Mouse (Mus musculus): ENCODE measurements at regions not wholly inside any gene's neighbourhood (a gene's known extent, or its start where the extent isn't known, plus 50 kb on each side); places are given as distances from the start of the nearest gene placed in this dataset.
A peak's percentile ranks its signal among the peaks of the same experiment; 100 is the strongest.

DNA sequence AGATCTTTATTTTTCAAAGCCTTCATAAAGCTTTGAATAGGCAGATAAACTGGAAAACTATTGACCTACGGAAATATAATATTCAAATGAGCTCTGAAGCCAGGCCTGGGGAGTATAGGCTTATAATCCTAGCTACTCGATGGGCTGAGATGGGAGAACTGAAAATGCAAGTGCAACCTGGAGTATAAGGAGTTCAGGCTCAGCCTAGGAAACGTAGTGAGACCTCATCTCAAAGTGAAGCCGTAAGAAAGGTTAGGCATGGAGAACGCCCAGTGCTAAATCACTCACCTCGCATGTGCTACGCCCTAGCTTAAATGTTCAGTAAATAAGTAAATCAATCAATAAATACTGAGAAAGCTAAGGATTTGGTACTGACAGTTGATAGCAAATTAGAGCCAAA lies 432.5 kb upstream of the Ubash3b start:
- no peak for DNase-seq (ENCODE audit: low spot score in 2 of 2)

DNA sequence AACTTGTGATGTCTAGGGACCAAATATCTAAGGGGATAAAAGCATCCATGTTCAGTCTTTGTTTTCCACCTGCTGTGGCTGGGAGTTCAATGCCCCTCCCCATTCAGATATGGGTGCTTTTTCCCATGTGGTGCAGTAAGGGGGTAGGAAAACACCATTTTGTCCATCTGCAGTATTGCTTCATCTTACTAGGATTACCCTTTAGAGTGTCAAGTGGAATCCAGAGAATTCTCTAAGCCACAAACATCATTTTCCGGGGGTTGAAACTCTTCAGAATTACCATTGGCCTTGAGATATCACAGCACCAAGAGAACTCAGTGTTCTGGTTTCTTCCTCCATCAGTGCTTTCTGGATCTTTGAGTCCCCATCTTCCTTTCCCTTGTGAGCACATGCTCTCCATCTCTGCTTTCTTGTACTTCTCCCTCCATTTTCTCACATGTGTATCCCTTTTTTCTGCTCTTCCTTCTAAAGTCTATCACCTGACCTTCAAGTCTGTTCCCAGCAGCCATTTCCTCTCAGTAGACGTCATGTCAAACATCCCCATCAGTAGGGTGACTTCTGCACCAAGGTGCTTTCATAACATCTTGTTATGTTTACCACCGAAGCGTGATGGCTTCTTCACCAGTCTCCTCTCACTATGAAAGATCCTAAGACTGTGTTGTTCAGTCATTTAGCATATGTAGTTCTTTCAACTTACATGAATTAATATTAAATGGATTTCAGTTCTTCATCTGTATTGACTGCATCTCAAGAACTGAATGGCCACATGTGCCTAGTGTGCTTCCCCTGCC lies 431.6 kb upstream of the Ubash3b start:
- no peak for DNase-seq (ENCODE audit: low spot score in 2 of 2)

DNA sequence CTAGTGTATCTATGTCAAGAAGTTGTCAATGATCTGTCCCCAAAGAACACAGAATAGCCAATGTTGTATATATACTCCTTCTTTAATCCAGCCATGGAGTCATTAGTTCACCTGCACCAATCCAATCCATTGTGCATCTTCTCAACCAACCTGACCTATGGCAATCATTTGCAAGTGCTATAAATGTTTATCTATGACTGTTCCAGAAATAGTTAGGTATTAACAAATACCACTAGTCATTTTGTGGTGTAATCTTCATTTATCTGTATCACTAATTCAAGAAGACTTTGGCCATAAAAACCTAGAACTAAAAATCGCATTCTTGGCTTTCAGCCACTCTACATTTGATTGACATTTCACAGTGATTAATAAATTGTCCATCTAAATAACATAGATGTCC lies 430.6 kb upstream of the Ubash3b start:
- DNase-seq (ENCODE audit: low spot score in 2 of 2), result no peak

DNA sequence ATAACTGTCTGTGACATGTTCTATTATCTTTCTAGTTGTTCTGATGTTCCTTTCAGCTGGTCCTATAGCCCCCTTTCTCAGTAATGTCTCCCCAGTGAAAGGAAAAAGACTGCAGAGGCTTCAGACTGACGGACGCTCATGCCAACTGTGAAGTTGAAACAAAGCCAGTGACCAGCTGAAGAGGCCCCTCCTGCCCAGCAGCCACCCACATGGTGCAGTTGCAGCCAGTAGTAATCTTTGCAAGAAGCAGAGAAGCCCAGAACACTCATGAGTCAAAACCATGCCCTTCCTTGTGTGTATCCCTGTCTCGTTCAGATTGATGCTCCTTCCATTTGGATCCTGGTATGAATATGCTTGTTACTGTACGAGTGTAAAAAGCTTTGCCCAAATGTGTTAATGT lies 428.7 kb upstream of the Ubash3b start:
- DNase-seq (ENCODE audit: low spot score in 2 of 2), result no peak

DNA sequence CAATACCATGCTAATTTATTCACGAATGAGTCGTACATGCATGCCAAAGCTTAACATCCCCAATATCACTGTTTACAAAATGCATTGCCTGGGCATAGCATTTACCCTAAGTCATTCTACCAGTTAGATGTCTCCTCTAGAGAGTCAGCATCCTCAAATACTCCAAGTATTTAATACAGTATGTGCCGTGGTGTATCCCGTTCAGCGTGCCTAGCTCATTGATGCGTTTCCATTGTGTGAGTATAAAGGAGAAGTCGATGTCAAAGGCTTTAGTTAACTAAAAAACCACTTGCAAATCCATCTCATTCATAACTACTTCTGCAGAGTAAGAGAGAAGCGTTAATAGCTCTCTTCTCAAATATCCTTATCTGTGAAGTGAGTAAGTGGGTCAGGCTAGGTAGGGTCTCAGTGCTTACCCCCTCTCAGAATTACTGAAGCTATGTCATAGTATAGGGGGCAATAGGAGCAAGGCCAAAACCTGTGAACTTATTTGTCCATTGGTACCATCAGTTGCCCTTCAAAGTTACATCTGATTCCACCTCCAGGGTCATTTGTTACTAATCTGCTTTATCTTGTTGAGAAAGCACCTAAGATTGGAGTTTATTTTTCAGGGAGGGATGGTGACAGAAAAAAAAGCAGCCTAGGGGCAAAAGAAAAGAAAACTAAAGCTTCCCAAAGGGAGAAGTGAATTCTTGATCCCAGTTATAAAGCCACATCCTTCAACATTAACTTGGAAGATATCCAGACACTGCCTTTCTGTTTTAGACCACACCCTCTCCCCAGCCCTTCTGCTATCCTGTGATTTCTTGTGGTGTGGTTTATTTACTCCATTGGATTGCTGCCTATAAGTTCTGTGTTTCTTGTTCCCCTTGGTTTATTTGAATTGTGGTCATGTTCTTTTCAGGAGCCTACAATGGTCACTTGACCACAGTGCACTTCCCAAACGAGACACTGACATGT lies 427.2 kb upstream of the Ubash3b start:
- no peak for DNase-seq (ENCODE audit: low spot score in 2 of 2)

DNA sequence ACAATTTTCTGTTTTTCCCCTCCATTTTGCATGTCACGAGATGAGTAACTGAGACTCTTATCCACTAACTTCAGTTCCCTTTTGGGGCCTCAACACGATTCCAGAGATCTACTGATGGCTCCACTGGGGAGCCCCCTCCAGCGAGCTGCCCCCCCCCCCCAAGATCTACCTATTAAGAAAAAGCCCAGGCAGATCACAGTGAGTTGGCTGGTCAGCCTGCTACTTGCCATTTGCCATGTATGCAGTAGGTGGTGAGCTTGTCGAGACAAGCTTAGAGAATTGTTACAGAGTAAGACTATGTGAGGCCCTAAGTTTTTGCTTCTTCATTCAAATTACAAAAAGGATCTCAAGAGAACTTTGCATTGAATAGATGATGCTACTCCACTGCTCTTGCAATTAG lies 426.3 kb upstream of the Ubash3b start:
- no peak for DNase-seq (ENCODE audit: low spot score in 2 of 2)

DNA sequence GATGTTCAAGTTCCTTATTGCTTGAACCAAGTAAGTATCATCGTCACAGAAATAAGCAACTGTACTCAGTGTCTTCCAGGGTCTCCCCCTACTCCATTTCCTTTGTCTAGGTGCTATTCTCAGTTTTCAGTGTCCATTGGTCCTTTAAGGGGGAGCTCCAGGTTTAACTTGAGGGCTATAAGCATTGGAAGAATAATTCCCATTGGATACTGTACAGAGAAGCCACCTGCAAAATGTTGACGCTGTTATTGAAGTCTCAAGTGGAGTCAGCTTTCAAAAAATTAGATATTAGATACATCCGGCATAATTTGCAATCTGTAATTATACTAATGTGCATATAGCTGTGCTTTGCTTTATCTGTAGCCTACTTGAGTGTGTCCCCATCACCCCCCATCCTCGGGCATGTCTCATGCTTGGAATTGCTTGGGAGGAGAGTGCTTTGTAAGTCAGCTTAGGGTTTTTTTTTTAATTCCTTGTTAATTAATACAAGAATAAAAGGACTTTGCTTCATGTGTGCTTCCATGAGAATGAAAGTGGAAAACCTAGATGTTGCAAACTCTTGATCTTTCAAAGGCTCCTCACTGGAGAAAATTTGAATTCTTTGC lies 425.6 kb upstream of the Ubash3b start:
- no peak for DNase-seq (ENCODE audit: low spot score in 2 of 2)

DNA sequence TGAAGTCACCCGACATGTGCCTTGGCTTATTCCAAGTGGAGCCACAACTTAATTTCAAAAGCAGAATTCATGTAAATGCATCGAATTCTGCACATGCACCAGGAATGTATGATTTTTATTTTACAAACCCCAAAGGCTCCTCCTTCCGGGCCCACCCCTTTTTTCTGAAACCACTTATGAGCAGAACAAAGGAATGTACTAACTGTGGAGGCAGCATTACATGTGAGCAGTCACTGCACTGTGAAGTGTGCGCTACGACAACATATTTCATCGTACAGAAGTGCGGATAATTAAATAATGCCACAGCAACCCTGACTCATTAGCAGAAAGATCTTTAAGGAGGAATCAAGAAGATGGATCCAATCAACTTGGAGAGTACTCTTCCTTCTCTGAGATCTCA lies 424.8 kb upstream of the Ubash3b start:
- no peak for DNase-seq (ENCODE audit: low spot score in 2 of 2)

DNA sequence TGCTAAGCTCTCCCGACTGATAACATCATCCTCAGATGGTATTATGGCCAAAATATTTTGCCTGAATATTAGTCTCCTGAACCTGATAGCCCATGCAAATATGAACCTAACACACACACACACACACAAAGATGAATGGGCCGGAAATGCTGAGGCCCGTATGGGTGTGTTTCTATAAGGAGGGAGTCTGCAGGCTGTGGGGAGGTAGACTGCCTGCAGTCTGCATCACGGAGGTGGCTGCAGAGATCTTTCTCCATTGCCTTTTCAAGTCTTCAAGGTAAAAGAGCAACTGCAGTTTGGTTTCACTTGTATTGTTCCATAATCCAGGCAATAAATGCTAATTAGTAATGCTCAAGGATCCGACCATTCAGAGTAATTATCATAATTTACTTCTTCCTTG lies 424.3 kb upstream of the Ubash3b start:
- no peak for DNase-seq (ENCODE audit: low spot score in 2 of 2)

DNA sequence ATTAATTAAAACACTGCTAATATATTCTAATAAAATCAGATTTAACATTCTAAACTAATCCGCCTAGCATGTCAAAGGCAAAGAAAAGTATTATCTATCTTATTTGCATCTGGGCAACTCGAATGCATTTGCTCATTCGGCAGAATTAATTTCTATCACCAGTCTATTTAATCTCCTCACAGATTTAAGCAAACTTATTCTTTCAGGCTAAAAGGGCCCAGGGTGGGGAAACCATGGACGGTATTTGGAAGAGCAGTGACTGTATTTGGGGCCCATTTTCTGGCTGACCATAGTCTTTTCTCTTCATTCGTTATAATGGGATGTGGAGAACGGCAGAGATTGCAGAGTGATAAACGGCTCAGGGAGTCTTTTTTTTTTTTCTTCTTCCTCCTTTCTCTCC lies 423.5 kb upstream of the Ubash3b start:
- no peak for DNase-seq (ENCODE audit: low spot score in 2 of 2)

DNA sequence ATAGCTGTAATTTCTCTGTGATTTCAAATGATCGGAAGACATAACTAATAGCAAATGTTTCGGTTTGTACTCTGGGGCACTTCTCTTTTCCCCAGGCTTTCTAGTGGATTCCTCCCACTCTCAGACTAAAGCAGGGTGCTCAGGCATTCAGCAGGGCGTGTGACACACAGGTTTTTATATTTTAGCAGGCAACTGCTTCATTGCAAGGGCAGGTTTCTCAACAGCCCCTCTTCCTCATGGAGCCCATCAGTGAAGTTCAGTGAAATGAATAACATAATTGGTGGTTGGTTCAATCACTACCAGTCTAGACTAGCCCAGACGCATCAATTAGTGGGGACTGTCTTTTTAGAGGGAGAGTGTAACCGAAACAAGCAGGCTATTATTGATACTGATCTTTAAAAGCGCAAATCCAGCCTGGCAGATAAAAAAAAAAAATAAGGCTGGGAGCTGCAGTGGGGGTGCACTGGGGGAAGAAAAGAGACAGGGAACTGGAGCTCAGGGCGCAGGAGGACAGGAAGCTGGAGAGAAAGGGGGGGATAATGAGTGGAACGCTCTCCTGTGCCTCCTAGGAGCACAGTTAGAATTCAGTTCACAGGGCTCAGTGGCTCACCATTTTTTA lies 422.3 kb upstream of the Ubash3b start:
- no peak for DNase-seq (ENCODE audit: low spot score in 2 of 2)

DNA sequence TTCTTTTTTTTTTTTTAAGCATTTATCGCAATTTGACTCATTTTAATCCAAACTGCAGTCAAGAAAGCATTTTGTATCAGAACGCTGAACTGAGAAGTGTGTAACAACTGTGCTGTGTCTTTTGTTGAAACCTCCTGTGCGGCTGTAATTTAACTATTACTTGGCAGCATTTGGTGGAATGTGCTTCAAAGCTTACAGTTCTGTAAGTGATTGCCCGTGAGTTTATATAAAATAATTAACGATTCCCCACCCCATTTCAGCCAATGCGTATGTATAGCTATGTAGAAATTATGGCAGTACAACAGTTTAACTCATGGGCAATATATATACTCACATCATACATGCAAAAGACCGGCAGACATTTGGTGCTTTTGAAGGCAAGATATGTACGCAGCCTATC lies 421.8 kb upstream of the Ubash3b start:
- no peak for DNase-seq (ENCODE audit: low spot score in 2 of 2)

DNA sequence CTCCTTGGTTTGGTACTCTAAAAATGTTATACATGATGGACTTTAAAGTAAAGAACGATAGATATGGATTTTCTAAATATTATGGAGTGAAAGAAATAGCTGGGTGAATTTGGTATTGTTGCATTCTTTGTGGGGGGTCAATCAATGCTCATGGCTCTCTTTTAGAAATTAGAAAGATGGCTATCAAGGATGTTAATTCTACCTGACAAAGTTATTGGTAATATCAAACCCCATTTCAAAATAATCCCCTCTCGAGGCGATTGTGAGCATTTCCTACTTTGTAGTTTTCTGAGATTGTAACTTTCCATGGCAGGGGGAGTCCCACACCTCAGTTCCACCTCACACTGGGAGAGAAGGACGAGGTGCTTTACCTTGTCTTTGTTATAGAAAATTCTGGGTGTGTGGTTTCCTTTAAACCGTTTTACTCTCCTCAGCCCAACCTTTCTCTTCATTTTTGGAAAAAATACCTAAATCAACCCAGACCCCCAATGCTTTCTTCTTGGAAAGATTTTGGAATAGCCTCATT lies 421.3 kb upstream of the Ubash3b start:
- DNase-seq (ENCODE audit: low spot score in 2 of 2), result no peak

DNA sequence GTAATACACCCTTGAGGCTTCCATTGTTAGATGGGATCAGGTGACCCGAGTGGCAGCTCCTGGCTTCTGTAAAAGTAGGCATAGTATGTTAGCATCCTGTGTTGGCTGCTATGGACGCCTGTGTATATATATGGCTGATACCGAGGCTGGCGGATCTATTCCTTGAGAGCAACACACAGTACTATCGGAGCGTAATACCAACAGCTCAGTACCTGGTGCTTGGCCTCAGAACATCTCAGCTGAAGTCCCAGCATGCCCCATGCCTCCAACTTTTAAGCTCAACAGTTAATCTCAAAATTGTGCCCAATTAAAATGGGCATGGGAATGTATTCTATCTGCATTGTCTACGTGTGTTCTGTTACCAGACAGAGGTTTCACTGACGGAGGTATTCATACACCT lies 420.7 kb upstream of the Ubash3b start:
- no peak for DNase-seq (ENCODE audit: low spot score in 2 of 2)

DNA sequence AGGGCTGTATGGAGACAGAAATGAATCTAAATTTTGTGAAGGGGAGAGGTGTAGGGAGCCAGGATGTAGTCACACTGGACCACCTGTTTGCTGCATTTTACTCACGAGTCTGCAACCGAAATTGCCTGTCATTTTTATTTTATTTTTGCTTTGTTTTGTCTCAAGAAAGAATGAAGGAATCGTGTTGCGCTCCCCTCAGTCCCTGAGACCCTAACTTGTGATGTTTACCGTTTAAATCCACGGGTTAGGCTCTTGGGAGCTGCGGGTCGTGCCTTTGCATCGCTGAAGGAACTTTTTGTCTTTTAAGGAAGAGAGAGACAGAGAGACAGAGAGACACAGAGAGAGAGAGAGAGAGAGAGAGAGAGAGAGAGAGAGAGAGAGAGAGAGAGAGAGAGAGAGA lies 420.2 kb upstream of the Ubash3b start:
- DNase-seq (ENCODE audit: low spot score in 2 of 2), result no peak

DNA sequence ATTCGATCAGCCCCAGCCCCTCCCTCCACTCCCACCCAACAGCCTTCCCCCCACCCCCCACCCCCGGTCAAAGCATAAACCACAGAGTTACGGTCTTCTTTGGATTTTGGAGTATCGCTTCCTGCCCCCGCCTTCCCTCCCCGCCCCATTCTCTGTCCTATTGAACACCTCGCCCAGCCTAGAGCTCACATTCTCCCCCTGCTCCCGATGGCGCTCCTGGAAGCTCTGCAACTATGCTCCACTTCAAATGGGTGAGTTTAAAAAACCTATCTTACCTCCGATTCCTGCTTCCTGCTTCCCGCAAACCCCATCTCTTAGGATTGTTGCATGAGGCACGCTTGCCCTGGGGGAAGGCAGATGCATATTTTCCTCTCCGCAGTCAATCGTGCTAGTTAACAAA lies 419.7 kb upstream of the Ubash3b start:
- DNase-seq (ENCODE audit: low spot score in 2 of 2), result no peak

DNA sequence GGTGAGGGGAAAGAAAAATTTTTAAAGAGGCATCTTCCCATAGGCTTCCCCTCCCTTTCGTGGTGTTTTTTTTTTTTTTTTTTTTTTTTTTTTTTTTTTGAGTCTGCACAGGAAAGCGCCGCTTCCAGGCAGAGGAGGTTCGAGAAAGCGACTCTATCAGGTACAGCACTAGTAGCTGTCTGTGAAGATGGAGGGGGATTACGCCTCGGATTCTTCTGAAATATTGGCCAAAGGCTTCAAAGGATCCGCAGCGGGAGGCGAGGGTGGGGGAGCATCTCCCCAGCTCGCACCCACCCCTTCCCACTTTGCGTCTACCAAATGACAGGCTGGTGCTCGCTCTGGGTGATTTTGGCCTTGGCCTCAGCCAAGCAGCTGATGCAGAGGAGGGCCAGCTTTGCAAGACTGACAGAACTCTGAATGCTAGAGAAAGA lies 419.1 kb upstream of the Ubash3b start:
- peak in 1 of 2 experiments; percentile 2 for DNase-seq (ENCODE audit: low spot score in 2 of 2)

DNA sequence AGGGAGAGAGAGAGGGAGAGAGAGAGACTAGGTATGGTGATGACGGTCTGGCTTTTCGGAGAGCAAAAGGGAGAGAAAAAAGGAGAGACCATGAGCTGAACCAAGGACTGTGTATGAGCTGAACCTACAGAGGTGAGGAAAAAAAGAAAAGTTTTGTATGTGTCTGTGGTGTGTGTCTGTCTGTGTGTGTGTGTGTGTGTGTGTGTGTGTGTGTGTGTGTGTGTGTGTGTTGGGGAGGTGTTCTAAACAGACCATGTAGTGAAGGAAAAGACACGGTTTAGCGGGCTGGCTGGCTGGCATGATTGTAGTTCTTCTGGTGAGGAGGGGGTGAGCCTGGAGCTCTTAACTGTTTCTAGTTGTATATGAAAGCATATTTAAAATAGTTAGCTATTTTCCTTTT lies 418.6 kb upstream of the Ubash3b start:
- no peak for DNase-seq (ENCODE audit: low spot score in 2 of 2)

DNA sequence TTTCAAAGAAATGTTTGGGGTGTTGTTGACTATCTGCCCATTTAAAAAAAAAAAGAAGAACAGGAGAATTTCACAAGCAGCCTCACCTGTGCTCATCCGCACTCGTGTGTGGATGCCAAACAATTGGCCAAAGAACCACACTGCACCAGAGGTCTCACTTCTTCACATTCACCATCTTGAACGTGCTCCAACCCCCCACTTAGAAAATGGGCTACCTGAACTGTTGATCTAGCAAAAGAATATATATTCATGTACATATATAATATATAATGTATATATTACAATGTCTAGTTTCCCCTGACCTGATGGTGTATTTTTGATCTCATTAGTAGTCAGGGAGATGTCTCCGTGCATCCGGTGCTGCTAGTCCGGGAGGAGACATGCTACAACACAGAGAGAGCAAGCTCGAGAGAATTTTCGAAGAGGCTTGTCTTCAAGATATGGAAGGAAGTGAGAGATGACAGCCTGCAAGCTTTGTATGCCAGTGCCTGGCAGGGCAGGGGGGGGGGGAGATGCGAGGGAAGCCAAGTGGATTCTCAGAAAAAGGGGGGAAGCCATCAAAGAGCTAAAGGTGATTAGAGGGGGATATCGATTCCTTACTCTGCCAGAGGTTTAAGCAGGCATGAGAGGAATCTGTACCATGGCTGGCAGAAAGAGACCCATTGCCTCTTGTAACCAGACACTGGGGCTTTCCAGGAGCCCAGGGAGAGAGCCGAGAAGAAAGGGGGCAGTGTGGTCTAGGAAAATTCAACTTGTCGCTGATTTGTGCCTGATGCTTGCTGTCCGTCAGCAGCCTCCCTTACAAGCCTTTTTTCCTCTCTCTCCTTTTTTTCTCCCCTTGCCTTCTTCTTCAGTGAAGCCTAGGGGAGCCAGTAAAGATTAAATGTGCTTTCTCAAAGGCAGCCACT lies 417.9 kb upstream of the Ubash3b start:
- DNase-seq (ENCODE audit: low spot score in 2 of 2), result no peak

DNA sequence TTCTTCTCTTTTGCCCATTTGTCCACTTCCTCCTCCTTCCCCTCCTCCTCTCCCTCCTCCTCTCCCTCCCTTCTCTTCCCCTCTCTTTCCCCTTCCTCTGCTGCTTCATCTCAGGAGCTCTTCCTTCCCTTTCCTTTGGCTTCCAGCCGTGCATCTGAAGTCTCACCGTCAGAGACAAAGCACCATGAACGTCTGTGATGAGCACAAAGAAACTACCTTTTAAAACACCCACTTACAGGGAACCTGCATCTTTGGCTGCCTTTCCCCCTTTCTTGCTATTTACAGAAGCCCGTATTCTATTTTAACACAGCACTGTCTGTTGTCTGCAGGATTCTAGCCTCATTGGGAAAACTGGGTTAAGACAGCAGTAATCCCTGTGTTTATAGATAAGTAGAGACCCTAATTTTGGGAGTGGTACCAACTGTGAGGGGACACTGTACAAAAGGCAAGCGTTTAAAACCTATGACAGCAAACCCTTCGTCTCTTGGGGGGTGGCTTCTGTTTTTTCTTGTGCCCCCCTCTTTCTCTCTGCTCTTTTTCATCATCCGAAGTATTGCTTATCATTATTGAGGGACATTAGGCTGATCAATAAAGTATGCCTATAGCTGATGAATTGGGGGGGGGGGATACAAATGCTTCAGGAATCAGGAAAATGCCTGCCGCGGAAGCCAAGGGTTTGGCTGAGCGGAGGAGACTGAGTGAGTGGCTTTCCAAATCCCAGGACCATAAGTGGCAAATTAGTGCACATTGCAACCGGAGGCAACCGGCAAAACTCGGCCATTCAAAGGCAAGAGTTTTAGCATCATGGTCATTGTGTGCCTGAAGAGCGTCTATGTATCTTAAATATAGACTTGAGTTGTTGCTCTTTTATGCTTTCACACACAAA lies 417.0 kb upstream of the Ubash3b start:
- DNase-seq (ENCODE audit: low spot score in 2 of 2), result no peak
